ENCODE assay signal across 8 mouse cellular contexts in genomic region chr15:57508242-57509184, GRCm38 (mm10). TPM values are rescaled to one million over a fixed set of nuclear protein-coding genes. Genes with fewer than 3 reads are reported as not detected.
DNase-seq lines count a peak whose midpoint lies in the region; TF ChIP-seq lines count a peak whose summit lies in the region.

No protein-coding gene starts in this region.

- no peaks in the 10 kb centered on the region for H3K27me3 ChIP-seq in forebrain, embryonic 10.5 days (ENCODE audit: poor library complexity, severe bottlenecking)

- DNase-seq in ES-E14 (ENCODE audit: low read depth, low spot score): peak; percentile 70
- peak; percentile 56 for DNase-seq in brain, embryonic 18.5 days (ENCODE audit: low read depth, low spot score)
- peak; percentile 83 for DNase-seq in forebrain, embryonic 10.5 days (ENCODE audit: extremely low spot score, low spot score)
- DNase-seq in heart, postnatal 14 days: peak; percentile 74 to 88
- peak; percentile 93 to 94 for DNase-seq in kidney, postnatal 4 days
- DNase-seq in lung, adult 18-20 months: peak; percentile 38 to 58
- peak; percentile 25 for DNase-seq in ovary, adult 18-20 months (ENCODE audit: low spot score)
- DNase-seq in thymus, postnatal 14 days: peak; percentile 65

- 68% methylated on average over 11 of the region's 11 CpGs for WGBS in forebrain, embryonic 10.5 days

- in situ Hi-C loops in ES-E14 (cut with MboI; ENCODE audit: low sequenced_read_pairs in 2 of 2, unreplicated experiment in 2 of 2): no loop called here

- no peaks in the 10 kb centered on the region for H3K9me3 ChIP-seq in ES-E14 (ENCODE audit: control insufficient read depth, insufficient read depth, low read depth, low read length)
- H3K9me3 ChIP-seq in forebrain, embryonic 10.5 days: peaks cover 2% of the 10 kb centered on the region; the same call in 1 of the 2 replicates

- no peaks in the 10 kb centered on the region for H3K36me3 ChIP-seq in ES-E14 (ENCODE audit: control insufficient read depth, insufficient read depth, low read length, poor library complexity, severe bottlenecking)
- H3K36me3 ChIP-seq in forebrain, embryonic 10.5 days (replicated peaks): no peaks in the 10 kb centered on the region

- intact Hi-C loops in heart, postnatal 14 days (cut with DNase I): loop anchor here (2.0 to 5.0 kb wide), 2 partner anchors 811 to 1172 kb away; no protein-coding TSS in a partner anchor

- no peak overlapping the region for H3K27ac ChIP-seq in ES-E14 (ENCODE audit: insufficient read depth, low read depth, low read length, poor library complexity, severe bottlenecking)
- H3K27ac ChIP-seq in forebrain, embryonic 10.5 days: peak overlapping the region; percentile 66; the same call in 1 of the 2 replicates

- no peak overlapping the region for H3K4me3 ChIP-seq in ES-E14 (ENCODE audit: insufficient read depth in 1 of 2, low read depth in 1 of 2, low read length in 2 of 2, poor library complexity in 1 of 2, severe bottlenecking in 1 of 2)
- H3K4me3 ChIP-seq in forebrain, embryonic 10.5 days: no peak overlapping the region

- H3K4me1 ChIP-seq in ES-E14 (ENCODE audit: control insufficient read depth in 2 of 2, insufficient read depth in 2 of 2, low read length in 2 of 2, poor library complexity in 1 of 2): 0 out of 4 replicates have a peak, but pooled peaks cover 2 to 3% of the 10 kb centered on the region in 2 experiments
- H3K4me1 ChIP-seq in forebrain, embryonic 10.5 days: peaks cover 21% of the 10 kb centered on the region

- no peak overlapping the region for H3K9ac ChIP-seq in ES-E14 (ENCODE audit: insufficient read depth, low read depth, low read length, poor library complexity, severe bottlenecking)

TF ChIP-seq in ES-E14, 5 proteins besides CTCF, POLR2A, EP300 and RAD21:
- TF ChIP-seq ZC3H11A (IDR thresholded peaks at IDR 0.05; ENCODE audit: borderline replicate concordance, low read depth, low read length) (peak; percentile 90), MAFK (IDR thresholded peaks at IDR 0.05; ENCODE audit: insufficient read depth, low read depth, low read length) (no peak)

RNA-seq across cellular contexts. Expression of gene Slc22a22, which starts 31.1 kb away (rescaled TPM):
- total RNA-seq in ES-E14 (2012; rRNA removed): not detected in 2 replicates
- polyA plus RNA-seq in forebrain, embryonic 10.5 days (2016; fragmentation: Nextera tagmentation; extraction: Ambion mirVana): not detected in 2 replicates
- total RNA-seq in heart, postnatal 14 days (2021): not detected

Comparison
In these comparisons a context has a peak if more than half of its experiments do, and no peak if none do; other contexts are left out.
1. DNase-seq: peak in every context shown above with its lines; median percentile 94 in kidney, postnatal 4 days; 83 in forebrain, embryonic 10.5 days; 81 in heart, postnatal 14 days; 70 in ES-E14; 65 in thymus, postnatal 14 days; 56 in brain, embryonic 18.5 days; 48 in lung, adult 18-20 months; 25 in ovary, adult 18-20 months.